Mouse (Mus musculus) colon, adult 2 months (tissue): ENCODE data around the gene Krt87. TPM values are rescaled to one million over a fixed set of nuclear protein-coding genes. Genes with fewer than 3 reads are reported as not detected.

Experiments
- polyA plus RNA-seq: library from polyadenylated mRNA; depleted of rRNA; stranded (reverse); fragments of >200 nt; gene quantifications from 2 replicates; pipeline ENCODE4 v1.2.3, GENCODE M21; 2012; rRNA removed

Gene Krt87
- polyA plus RNA-seq, result 2.8 and 3.7 TPM in 2 replicates

GRCm38 (mm10) chr15:101438555-101438954 is at the start of gene Krt87:
Gene Krt87, minus strand, starts transcription at chr15:101438804.

GRCm38 (mm10) chr15:101472952-101473528 is 34.4 kb upstream of the Krt87 start, which contains the start of gene Krt86:
Gene Krt86, plus strand, starts transcription at chr15:101473478.

GRCm38 (mm10) chr15:101463651-101464050 is 25.0 kb upstream of the Krt87 start, which contains the start of gene Krt81:
Gene Krt81, minus strand, starts transcription at chr15:101463751.

GRCm38 (mm10) chr15:101447444-101447843 is 8.8 kb upstream of the Krt87 start, which contains the start of gene Krt88:
Gene Krt88, plus strand, starts transcription at chr15:101447744.

GRCm38 (mm10) chr15:101410775-101411174 is 27.8 kb downstream of the Krt87 start, which contains the start of gene Krt7:
Gene Krt7, plus strand, starts transcription at chr15:101411043.

Other genes with a start within 250 kb of the Krt87 start
- gene Grasp, start 214.6 kb downstream of the Krt87 start, polyA plus RNA-seq, result 11.3 and 14.6 TPM in 2 replicates
- 17.2 and 17.8 TPM in 2 replicates for gene Nr4a1, start 184.5 kb downstream of the Krt87 start, polyA plus RNA-seq
- gene Atg101, start 154.5 kb downstream of the Krt87 start, polyA plus RNA-seq, result 58.0 and 64.1 TPM in 2 replicates
- 0.28 and 0.51 TPM in 2 replicates for gene 6030408B16Rik, start 145.6 kb downstream of the Krt87 start, polyA plus RNA-seq
- gene Krt80, start 68.6 kb downstream of the Krt87 start, polyA plus RNA-seq, result 2.5 and 2.9 TPM in 2 replicates
- gene Krt7, start 27.8 kb downstream of the Krt87 start, polyA plus RNA-seq, result 71.1 and 72.9 TPM in 2 replicates
- not detected in 2 replicates for gene Krt88, start 8.9 kb upstream of the Krt87 start, polyA plus RNA-seq
- gene Krt81, start 24.9 kb upstream of the Krt87 start, polyA plus RNA-seq, result not detected in 2 replicates
- gene Krt86, start 34.7 kb upstream of the Krt87 start, polyA plus RNA-seq, result not detected in 2 replicates
- gene Krt83, start 52.7 kb upstream of the Krt87 start, polyA plus RNA-seq, result 0.63 and 0.72 TPM in 2 replicates
- gene Gm49425, start 78.5 kb upstream of the Krt87 start, polyA plus RNA-seq, result not detected in 2 replicates
- 1.0 and 1.2 TPM in 2 replicates for gene Krt84, start 94.0 kb upstream of the Krt87 start, polyA plus RNA-seq
- gene Krt82, start 111.9 kb upstream of the Krt87 start, polyA plus RNA-seq, result not detected in 2 replicates
- 0.03 TPM in 1 of 2 replicates, not detected in the other for gene Krt90, start 124.1 kb upstream of the Krt87 start, polyA plus RNA-seq
- gene Krt75, start 135.1 kb upstream of the Krt87 start, polyA plus RNA-seq, result not detected in 2 replicates
- not detected in 2 replicates for gene Gm5414, start 189.4 kb upstream of the Krt87 start, polyA plus RNA-seq
- gene Gm5478, start 208.6 kb upstream of the Krt87 start, polyA plus RNA-seq, result not detected in 2 replicates
- gene Krt6b, start 241.5 kb upstream of the Krt87 start, polyA plus RNA-seq, result not detected in 2 replicates